Mouse (Mus musculus) hindbrain, embryonic 14.5 days (tissue): ENCODE results near the gene Jrkl. TPM values are rescaled to one million over a fixed set of nuclear protein-coding genes. Genes with fewer than 3 reads are reported as not detected.

ENCODE experiments used
- ATAC-seq: fragments of 200-750 bp; cut with Nextera tagmentation; 2 replicates; pipeline ENCODE4 v1.8.0; 2017; ENCODE audit warnings: moderate number of reproducible peaks, mild to moderate bottlenecking, moderate TSS enrichment, moderate library complexity; ENCODE audit not compliant: low FRiP score
- DNase-seq: peaks from one replicate; pipeline ENCODE4 v3.0.0-alpha.2; 2015; ENCODE audit warnings: low spot score
- H3K27ac ChIP-seq: fragments of 300-500 bp; sonication (generic); 2 replicates; pipeline ENCODE4 v1.5.1; 2014; ENCODE audit warnings: mild to moderate bottlenecking, moderate library complexity
- H3K27me3 ChIP-seq: fragments of 300-500 bp; sonication (generic); 2 replicates; pipeline ENCODE4 v1.6.1; 2014; ENCODE audit warnings: mild to moderate bottlenecking, low read length, mixed read lengths; ENCODE audit not compliant: control insufficient read depth, insufficient read depth
- H3K36me3 ChIP-seq: fragments of 300-500 bp; sonication (generic); replicated peaks from 2 replicates; pipeline ENCODE4 v1.6.1; 2014; ENCODE audit not compliant: control insufficient read depth, insufficient read depth
- H3K4me1 ChIP-seq: fragments of 300-500 bp; sonication (generic); replicated peaks from 2 replicates; pipeline ENCODE4 v1.6.1; 2014; ENCODE audit warnings: antibody characterized with exemption, low read length, mixed read lengths; ENCODE audit not compliant: control insufficient read depth, insufficient read depth
- H3K4me2 ChIP-seq: fragments of 300-500 bp; sonication (generic); replicated peaks from 2 replicates; pipeline ENCODE4 v1.6.1; 2014; ENCODE audit warnings: mild to moderate bottlenecking, moderate library complexity
- H3K4me3 ChIP-seq: fragments of 300-500 bp; sonication (generic); replicated peaks from 2 replicates; pipeline ENCODE4 v1.5.1; 2014; ENCODE audit warnings: mild to moderate bottlenecking, low read length
- H3K9ac ChIP-seq: fragments of 300-500 bp; sonication (generic); 2 replicates; pipeline ENCODE4 v1.6.1; 2014
- H3K9me3 ChIP-seq: fragments of 300-500 bp; sonication (generic); 2 replicates; pipeline ENCODE4 v1.6.1; 2016; ENCODE audit warnings: low read length; ENCODE audit not compliant: control insufficient read depth
- WGBS: fragments of 180-500 bp; shearing (Covaris S2); extraction: QIAGEN DNeasy Blood & Tissue Kit; methylation state at CpG from one replicate; pipeline ENCODE4 v1.1.7; 2014; 5-methylcytosine and 5-hydroxymethylcytosine counted together
- polyA plus RNA-seq: library from polyadenylated mRNA; unstranded; fragments of >200 nt; fragmentation: Nextera tagmentation; extraction: Ambion mirVana; gene quantifications from 2 replicates; pipeline ENCODE4 v1.2.1, GENCODE M21; 2014

The Jrkl gene
- polyA plus RNA-seq, 1 experiment from 2014 or later: 9.6 TPM

- no peaks in the 10 kb centered on the region for H3K27me3 ChIP-seq
- no peak overlapping the region for H3K9ac ChIP-seq
- no peaks in the 10 kb centered on the region for H3K9me3 ChIP-seq
- H3K4me1 ChIP-seq: no peaks in the 10 kb centered on the region
- H3K4me2 ChIP-seq: no peak overlapping the region
- no peak for ATAC-seq
- DNase-seq: no peak
- H3K36me3 ChIP-seq: no peaks in the 10 kb centered on the region
- no peak overlapping the region for H3K4me3 ChIP-seq
- 89% methylated on average over 4 of the region's 4 CpGs for WGBS
- no peak overlapping the region for H3K27ac ChIP-seq
These were observed 51.0 kb downstream of the Jrkl start for GRCm38 (mm10) chr9:13194619-13195018.

Other genes with a start within 250 kb of the Jrkl start
- 15.6 and 17.7 TPM in 2 replicates for gene Ccdc82, start 1.1 kb upstream of the Jrkl start, polyA plus RNA-seq
- 10.8 and 11.6 TPM in 2 replicates for gene Maml2, start 52.1 kb upstream of the Jrkl start, polyA plus RNA-seq
- gene Gm17571, start 200.9 kb upstream of the Jrkl start, polyA plus RNA-seq: not detected in 2 replicates